Mouse (Mus musculus) cerebellum, adult 8-10 months (tissue): ENCODE results near the gene Nln.
A peak's percentile ranks its signal among the peaks of the same experiment; 100 is the strongest.

Source experiments
- DNase-seq: peaks from one replicate; pipeline ENCODE4 v3.0.0; 2022

Gene Nln

DNA sequence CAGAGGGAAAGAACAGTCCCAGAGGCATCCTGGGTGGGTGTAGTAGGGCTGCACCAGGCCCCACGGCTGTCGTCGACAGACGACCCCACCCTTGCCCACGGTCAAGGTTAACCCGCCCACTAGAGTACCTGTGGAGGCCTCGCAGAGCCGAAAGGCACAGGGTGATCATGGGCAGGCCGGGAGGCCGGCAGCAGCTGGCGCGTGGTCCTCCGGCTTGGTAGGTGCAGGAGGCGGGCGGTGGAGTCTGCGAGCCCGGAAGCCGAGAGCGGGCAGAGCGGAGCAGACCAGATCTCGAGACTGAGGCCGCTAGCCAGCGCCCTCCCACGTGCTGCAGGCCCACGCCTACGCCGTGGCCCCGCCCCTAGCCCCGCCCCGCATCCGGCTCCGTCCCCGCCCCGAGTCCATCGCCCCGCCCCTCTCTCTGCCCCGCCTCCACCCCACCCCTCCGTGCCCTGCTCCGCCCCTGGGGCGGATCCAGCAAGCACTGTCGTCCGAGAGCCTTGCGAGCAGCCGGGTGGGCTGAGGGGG is at the start of gene Nln, which contains the start of gene Sgtb:
TSS of gene Nln (minus strand) at position 327 of the 528 bp plus-strand sequence.
TSS of gene Sgtb (plus strand) at position 454 of the 528 bp plus-strand sequence.
- DNase-seq: peak; percentile 72

DNA sequence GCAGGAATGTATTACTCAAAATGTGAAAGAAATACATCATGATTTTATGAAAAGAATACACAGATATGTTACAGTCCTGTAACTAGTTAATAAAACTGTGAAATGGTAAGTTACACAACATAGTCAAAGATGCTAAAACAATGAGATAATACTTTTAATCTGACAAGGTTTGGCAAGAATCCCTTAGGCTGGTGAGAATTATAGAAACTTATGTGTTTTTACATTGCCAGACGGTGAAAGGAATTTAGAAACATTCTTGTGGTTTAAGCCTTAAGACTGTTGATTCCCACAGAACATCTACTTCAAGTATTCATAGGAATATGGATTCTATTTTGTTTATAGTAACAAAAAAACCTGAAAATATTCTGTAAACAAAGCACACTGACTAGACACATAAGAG is 46.3 kb upstream of the Nln start:
- no peak for DNase-seq

GRCm38 (mm10) chr13:104155106-104155505 is 45.7 kb upstream of the Nln start:
- DNase-seq: no peak

GRCm38 (mm10) chr13:104154180-104154579 is 44.8 kb upstream of the Nln start:
- no peak for DNase-seq

- no peak for DNase-seq
These were observed 36.2 kb upstream of the Nln start for GRCm38 (mm10) chr13:104145646-104146045.

GRCm38 (mm10) chr13:104144871-104145270 is 35.5 kb upstream of the Nln start:
- no peak for DNase-seq

DNA sequence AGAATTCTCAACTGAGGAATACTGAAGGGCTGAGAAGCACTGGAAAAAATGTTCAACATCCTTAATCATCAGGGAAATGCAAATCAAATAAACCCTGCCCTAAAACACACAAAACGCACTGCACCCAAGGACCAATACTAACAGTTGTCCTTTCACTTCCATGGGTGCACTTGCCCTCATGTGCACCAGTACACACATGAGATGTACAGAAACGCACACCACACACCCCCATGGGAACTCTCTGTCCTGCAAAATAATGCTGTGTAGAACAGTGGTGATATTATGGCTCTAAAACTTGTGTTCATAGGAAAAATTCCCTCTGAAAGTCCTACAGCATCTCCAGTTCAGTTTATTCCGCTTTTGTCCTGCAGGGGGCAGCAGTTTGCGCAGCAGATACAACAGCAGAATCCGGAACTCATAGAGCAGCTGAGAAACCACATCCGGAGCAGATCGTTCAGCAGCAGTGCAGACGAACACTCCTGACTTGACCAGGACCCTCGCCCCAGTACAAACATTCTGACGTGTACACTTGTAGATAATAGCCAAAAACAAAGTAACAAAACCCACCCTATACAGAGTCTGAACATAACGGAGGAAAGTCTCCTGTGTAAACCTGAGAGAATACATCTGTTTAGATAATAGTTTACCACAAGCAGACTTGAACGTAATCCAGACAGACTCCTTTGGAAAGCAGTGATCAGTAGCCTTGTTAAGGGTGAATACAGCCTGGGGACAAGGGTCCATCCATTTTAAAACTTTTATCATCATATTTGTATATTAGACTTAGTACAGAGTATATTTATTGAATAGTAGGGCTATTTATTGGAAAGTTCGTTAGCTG is 30.2 kb upstream of the Nln start:
- peak; percentile 74 for DNase-seq

- no peak for DNase-seq
These were observed 25.2 kb upstream of the Nln start for GRCm38 (mm10) chr13:104134510-104135085.

DNA sequence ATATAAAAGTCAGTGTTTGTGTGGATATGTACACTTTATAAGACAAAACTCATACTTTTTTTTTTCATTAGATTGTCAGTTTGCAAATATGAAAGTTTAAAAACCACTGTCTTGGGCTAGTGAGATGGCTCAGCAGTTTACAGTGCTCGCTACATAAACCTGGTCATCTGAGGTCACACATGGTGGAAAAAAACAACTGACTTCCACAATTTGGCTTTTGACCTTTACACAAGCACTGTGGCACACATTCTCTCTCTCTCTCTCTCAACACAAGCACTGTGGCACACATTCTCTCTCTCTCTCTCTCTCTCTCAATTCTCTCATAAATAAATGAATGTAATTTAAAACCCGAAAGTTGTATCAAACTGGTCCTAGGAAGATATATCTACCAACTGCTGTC is 23.1 kb upstream of the Nln start:
- no peak for DNase-seq

GRCm38 (mm10) chr13:104123662-104124381 is 14.4 kb upstream of the Nln start:
- no peak for DNase-seq

GRCm38 (mm10) chr13:104122078-104122840 is 12.8 kb upstream of the Nln start:
- DNase-seq: no peak

GRCm38 (mm10) chr13:104114827-104115226 is 5.4 kb upstream of the Nln start:
- no peak for DNase-seq

GRCm38 (mm10) chr13:104113782-104114181 is 4.4 kb upstream of the Nln start:
- no peak for DNase-seq

- DNase-seq: no peak
These were observed 3.0 kb upstream of the Nln start for GRCm38 (mm10) chr13:104112266-104112900.

DNA sequence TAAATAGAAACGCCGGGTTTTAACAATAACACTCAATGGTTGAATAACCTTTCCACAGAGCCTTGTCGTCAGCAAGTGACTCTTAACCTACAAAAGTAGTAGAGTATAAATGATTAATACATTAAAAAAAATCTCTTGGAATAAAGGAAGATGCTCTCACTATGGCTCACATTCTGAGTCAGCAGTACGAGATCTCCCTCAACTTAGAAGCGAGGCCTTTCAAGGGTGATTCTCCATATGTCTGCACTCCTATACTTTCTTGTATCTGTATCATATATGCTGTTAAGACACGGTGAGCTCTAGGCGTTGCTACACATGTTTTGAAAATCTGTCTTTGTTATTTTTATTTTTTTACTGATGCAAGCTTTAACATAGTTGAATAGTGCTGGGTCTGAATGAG is 1.1 kb upstream of the Nln start:
- no peak for DNase-seq

- peak; percentile 68 for DNase-seq
These were observed 555 bp upstream of the Nln start for GRCm38 (mm10) chr13:104109816-104110521.

GRCm38 (mm10) chr13:104108651-104109287 is 645 bp downstream of the Nln start:
- DNase-seq: peak; percentile 13

GRCm38 (mm10) chr13:104101606-104102235 is 7.7 kb downstream of the Nln start:
- DNase-seq: no peak

GRCm38 (mm10) chr13:104100416-104100815 is 9.0 kb downstream of the Nln start:
- DNase-seq: no peak

- DNase-seq: no peak
These were observed 12.2 kb downstream of the Nln start for GRCm38 (mm10) chr13:104097190-104097589.
